Mouse (Mus musculus): ENCODE measurements around the gene Cysltr2. TPM values are rescaled to one million over a fixed set of nuclear protein-coding genes. Genes with fewer than 3 reads are reported as not detected.

The Cysltr2 gene
- total RNA-seq, 2 experiments from 2014 or later, result 0.27 TPM; not detected in 1

GRCm38 (mm10) chr14:72998111-72998510 lies 50.8 kb downstream of the Cysltr2 start:
- intact Hi-C loops (cut with DNase I), result loop anchor here (2.0 kb wide), 1 partner anchor 101 kb away; no protein-coding TSS in a partner anchor
- DNase-seq, result no peak

- intact Hi-C loops (cut with DNase I), result loop anchor here (10.0 kb wide), 3 partner anchors 281 to 611 kb away; no protein-coding TSS in a partner anchor
- no peak for DNase-seq
Observed at GRCm38 (mm10) chr14:72986044-72986443, 62.9 kb downstream of the Cysltr2 start.

- DNase-seq, result no peak
- intact Hi-C loops (cut with DNase I), result loop anchor here (10.0 kb wide), 3 partner anchors 280 to 610 kb away; no protein-coding TSS in a partner anchor
Observed at GRCm38 (mm10) chr14:72985113-72985512, 63.8 kb downstream of the Cysltr2 start.

- intact Hi-C loops (cut with DNase I), result loop anchor here (2.0 to 10.0 kb wide), 4 partner anchors 51 to 609 kb away; no protein-coding TSS in a partner anchor
- peak; percentile 89 to 93 for DNase-seq
Observed at GRCm38 (mm10) chr14:72983456-72983855, 65.5 kb downstream of the Cysltr2 start.

GRCm38 (mm10) chr14:72982981-72983436 lies 65.9 kb downstream of the Cysltr2 start:
- intact Hi-C loops (cut with DNase I), result loop anchor here (2.0 to 10.0 kb wide), 4 partner anchors 50 to 608 kb away; no protein-coding TSS in a partner anchor
- peak in 1 of 2 experiments; percentile 16 for DNase-seq

GRCm38 (mm10) chr14:72980761-72981160 lies 68.2 kb downstream of the Cysltr2 start:
- intact Hi-C loops (cut with DNase I), result loop anchor here (10.0 kb wide), 3 partner anchors 276 to 606 kb away; no protein-coding TSS in a partner anchor

GRCm38 (mm10) chr14:72980106-72980505 lies 68.8 kb downstream of the Cysltr2 start:
- intact Hi-C loops (cut with DNase I), result loop anchor here (10.0 kb wide), 3 partner anchors 275 to 605 kb away; no protein-coding TSS in a partner anchor
- DNase-seq, result no peak

More at GRCm38 (mm10) chr14:72980761-72981160, 68.2 kb downstream of the Cysltr2 start:
- peak; percentile 14 to 38 for DNase-seq

- intact Hi-C loops (cut with DNase I), result no loop called here
Observed at GRCm38 (mm10) chr14:72976111-72976510, 72.8 kb downstream of the Cysltr2 start.

More at GRCm38 (mm10) chr14:72976111-72976510, 72.8 kb downstream of the Cysltr2 start:
- peak; percentile 33 to 37 for DNase-seq

Other genes starting within 250 kb of the Cysltr2 start
- gene Rcbtb2, start 73.9 kb upstream of the Cysltr2 start, total RNA-seq (2021), result 10 to 100 TPM; 34.1 to 40.0 TPM
- 1 to 10 TPM; 4.8 TPM for gene Lpar6, start 188.8 kb upstream of the Cysltr2 start, total RNA-seq (2021)